Mouse (Mus musculus): ENCODE data around the gene Pacrg.
A peak's percentile ranks its signal among the peaks of the same experiment; 100 is the strongest.

Gene Pacrg

GRCm38 (mm10) chr17:10414383-10414782 is 425.7 kb downstream of the Pacrg start:
- no peak for DNase-seq (ENCODE audit: inconsistent age in 2 of 2, low spot score in 1 of 2)

GRCm38 (mm10) chr17:10413870-10414269 is 426.2 kb downstream of the Pacrg start:
- DNase-seq (ENCODE audit: inconsistent age in 2 of 2, low spot score in 1 of 2): no peak

- DNase-seq (ENCODE audit: inconsistent age in 2 of 2, low spot score in 1 of 2): no peak
Observed at GRCm38 (mm10) chr17:10410597-10411476, 429.3 kb downstream of the Pacrg start.

- DNase-seq (ENCODE audit: inconsistent age in 2 of 2, low spot score in 1 of 2): peak; percentile 46 to 74
Observed at GRCm38 (mm10) chr17:10408681-10409081, 431.4 kb downstream of the Pacrg start.

GRCm38 (mm10) chr17:10407031-10407722 is 432.9 kb downstream of the Pacrg start:
- DNase-seq (ENCODE audit: inconsistent age in 2 of 2, low spot score in 1 of 2): peak; percentile 60 to 73

- DNase-seq (ENCODE audit: inconsistent age in 2 of 2, low spot score in 1 of 2): no peak
Observed at GRCm38 (mm10) chr17:10406311-10406710, 433.8 kb downstream of the Pacrg start.

- no peak for DNase-seq (ENCODE audit: inconsistent age in 2 of 2, low spot score in 1 of 2)
Observed at GRCm38 (mm10) chr17:10405906-10406305, 434.2 kb downstream of the Pacrg start.

- DNase-seq (ENCODE audit: inconsistent age in 2 of 2, low spot score in 1 of 2): no peak
Observed at GRCm38 (mm10) chr17:10403186-10403585, 436.9 kb downstream of the Pacrg start.

- DNase-seq (ENCODE audit: inconsistent age in 2 of 2, low spot score in 1 of 2): no peak
Observed at GRCm38 (mm10) chr17:10402064-10402640, 438.0 kb downstream of the Pacrg start.

GRCm38 (mm10) chr17:10401529-10401928 is 438.6 kb downstream of the Pacrg start:
- no peak for DNase-seq (ENCODE audit: inconsistent age in 2 of 2, low spot score in 1 of 2)

- DNase-seq (ENCODE audit: inconsistent age in 2 of 2, low spot score in 1 of 2): peak in 1 of 2 experiments; percentile 36
Observed at GRCm38 (mm10) chr17:10399706-10400105, 440.4 kb downstream of the Pacrg start.

- DNase-seq (ENCODE audit: inconsistent age in 2 of 2, low spot score in 1 of 2): no peak
Observed at GRCm38 (mm10) chr17:10398871-10399270, 441.2 kb downstream of the Pacrg start.

- DNase-seq (ENCODE audit: inconsistent age in 2 of 2, low spot score in 1 of 2): no peak
Observed at GRCm38 (mm10) chr17:10397924-10398627, 442.0 kb downstream of the Pacrg start.

- DNase-seq (ENCODE audit: inconsistent age in 2 of 2, low spot score in 1 of 2): no peak
Observed at GRCm38 (mm10) chr17:10397336-10397735, 442.8 kb downstream of the Pacrg start.

- DNase-seq (ENCODE audit: inconsistent age in 2 of 2, low spot score in 1 of 2): no peak
Observed at GRCm38 (mm10) chr17:10396863-10397262, 443.2 kb downstream of the Pacrg start.

- DNase-seq (ENCODE audit: inconsistent age in 2 of 2, low spot score in 1 of 2): peak; percentile 58 to 61
Observed at GRCm38 (mm10) chr17:10394855-10395254, 445.3 kb downstream of the Pacrg start.

GRCm38 (mm10) chr17:10393766-10394165 is 446.3 kb downstream of the Pacrg start:
- no peak for DNase-seq (ENCODE audit: inconsistent age in 2 of 2, low spot score in 1 of 2)

- DNase-seq (ENCODE audit: inconsistent age in 2 of 2, low spot score in 1 of 2): peak in 1 of 2 experiments; percentile 52
Observed at GRCm38 (mm10) chr17:10392342-10393034, 447.6 kb downstream of the Pacrg start.

- peak; percentile 75 to 91 for DNase-seq (ENCODE audit: inconsistent age in 2 of 2, low spot score in 1 of 2)
Observed at GRCm38 (mm10) chr17:10390232-10391172, 449.6 kb downstream of the Pacrg start.
